Mouse (Mus musculus): ENCODE results near the gene Pkd1. TPM values are rescaled to one million over a fixed set of nuclear protein-coding genes. Genes with fewer than 3 reads are reported as not detected.

Gene Pkd1
- polyA plus RNA-seq, 1 experiment from 2014 or later, result 35.9 TPM

GRCm38 (mm10) chr17:24635694-24636093 lies 86.1 kb downstream of the Pkd1 start:
- 97% methylated on average over 5 of the region's 5 CpGs for WGBS

GRCm38 (mm10) chr17:24636781-24637481 lies 87.3 kb downstream of the Pkd1 start:
- 66% methylated on average over 5 of the region's 5 CpGs for WGBS
- Histone ChIP-seq H3K27ac (ENCODE audit: low read length) (no peak overlapping the region), H3K9ac (replicated peaks; ENCODE audit: low read depth, low read length) (no peak overlapping the region), H3K9me3 (ENCODE audit: control insufficient read depth, low read depth, low read length) (no peaks in the 10 kb centered on the region), H3K4me1 (ENCODE audit: control insufficient read depth, insufficient read depth, low read length) (peaks cover 22% of the 10 kb centered on the region; the same call in 1 of the 2 replicates), H3K4me2 (replicated peaks; ENCODE audit: low read depth, low read length) (no peak overlapping the region), H3K4me3 (ENCODE audit: low read depth, low read length) (no peak overlapping the region), H3K36me3 (ENCODE audit: control insufficient read depth, insufficient read depth, low read length) (peaks cover 6% of the 10 kb centered on the region; the same call in 1 of the 2 replicates), H3K27me3 (ENCODE audit: control insufficient read depth, insufficient read depth, low read length) (no peaks in the 10 kb centered on the region)
- ATAC-seq (ENCODE audit: insufficient number of reproducible peaks, insufficient read depth, low FRiP score, low read depth), result no peak

More at GRCm38 (mm10) chr17:24635694-24636093, 86.1 kb downstream of the Pkd1 start:
- no peak overlapping the region for H3K4me3 ChIP-seq (ENCODE audit: low read depth, low read length)
- no peak overlapping the region for H3K27ac ChIP-seq (ENCODE audit: low read length)
- no peaks in the 10 kb centered on the region for H3K9me3 ChIP-seq (ENCODE audit: control insufficient read depth, low read depth, low read length)
- H3K4me2 ChIP-seq (replicated peaks; ENCODE audit: low read depth, low read length), result no peak overlapping the region
- peaks cover 26% of the 10 kb centered on the region; the same call in 1 of the 2 replicates for H3K4me1 ChIP-seq (ENCODE audit: control insufficient read depth, insufficient read depth, low read length)
- no peaks in the 10 kb centered on the region for H3K27me3 ChIP-seq (ENCODE audit: control insufficient read depth, insufficient read depth, low read length)
- peaks cover 7% of the 10 kb centered on the region; the same call in 1 of the 2 replicates for H3K36me3 ChIP-seq (ENCODE audit: control insufficient read depth, insufficient read depth, low read length)
- no peak overlapping the region for H3K9ac ChIP-seq (replicated peaks; ENCODE audit: low read depth, low read length)
- no peak for ATAC-seq (ENCODE audit: insufficient number of reproducible peaks, insufficient read depth, low FRiP score, low read depth)

- H3K27me3 ChIP-seq (ENCODE audit: control insufficient read depth, insufficient read depth, low read length), result no peaks in the 10 kb centered on the region
- no peak overlapping the region for H3K9ac ChIP-seq (replicated peaks; ENCODE audit: low read depth, low read length)
- no peaks in the 10 kb centered on the region for H3K9me3 ChIP-seq (ENCODE audit: control insufficient read depth, low read depth, low read length)
- WGBS, result 79% methylated on average over 4 of the region's 4 CpGs
- H3K4me1 ChIP-seq (ENCODE audit: control insufficient read depth, insufficient read depth, low read length), result peaks cover 19% of the 10 kb centered on the region; the same call in 1 of the 2 replicates
- H3K4me3 ChIP-seq (ENCODE audit: low read depth, low read length), result no peak overlapping the region
- H3K27ac ChIP-seq (ENCODE audit: low read length), result peak overlapping the region; percentile 85
- H3K4me2 ChIP-seq (replicated peaks; ENCODE audit: low read depth, low read length), result no peak overlapping the region
- ATAC-seq (ENCODE audit: insufficient number of reproducible peaks, insufficient read depth, low FRiP score, low read depth), result 0 out of 2 replicates have a peak, but pooled peaks have one; percentile 7
- H3K36me3 ChIP-seq (ENCODE audit: control insufficient read depth, insufficient read depth, low read length), result peaks cover 6% of the 10 kb centered on the region; the same call in 1 of the 2 replicates
Measured at GRCm38 (mm10) chr17:24638214-24638613, 88.6 kb downstream of the Pkd1 start.

- peak; percentile 81 for ATAC-seq (ENCODE audit: insufficient number of reproducible peaks, insufficient read depth, low FRiP score, low read depth)
- no peaks in the 10 kb centered on the region for H3K9me3 ChIP-seq (ENCODE audit: control insufficient read depth, low read depth, low read length)
- no peak overlapping the region for H3K4me3 ChIP-seq (ENCODE audit: low read depth, low read length)
- H3K36me3 ChIP-seq (ENCODE audit: control insufficient read depth, insufficient read depth, low read length), result peaks cover 6% of the 10 kb centered on the region; the same call in 1 of the 2 replicates
- no peak overlapping the region for H3K9ac ChIP-seq (replicated peaks; ENCODE audit: low read depth, low read length)
- no peaks in the 10 kb centered on the region for H3K27me3 ChIP-seq (ENCODE audit: control insufficient read depth, insufficient read depth, low read length)
- peak overlapping the region; percentile 85 for H3K27ac ChIP-seq (ENCODE audit: low read length)
- H3K4me2 ChIP-seq (replicated peaks; ENCODE audit: low read depth, low read length), result no peak overlapping the region
- WGBS, result 48% methylated on average over 9 of the region's 9 CpGs
- peaks cover 19% of the 10 kb centered on the region for H3K4me1 ChIP-seq (ENCODE audit: control insufficient read depth, insufficient read depth, low read length)
Measured at GRCm38 (mm10) chr17:24638840-24639239, 89.2 kb downstream of the Pkd1 start.

GRCm38 (mm10) chr17:24639571-24639988 lies 89.9 kb downstream of the Pkd1 start:
- Histone ChIP-seq H3K27ac (ENCODE audit: low read length) (peak overlapping the region; percentile 85), H3K4me3 (ENCODE audit: low read depth, low read length) (no peak overlapping the region), H3K27me3 (ENCODE audit: control insufficient read depth, insufficient read depth, low read length) (no peaks in the 10 kb centered on the region), H3K36me3 (ENCODE audit: control insufficient read depth, insufficient read depth, low read length) (peaks cover 6% of the 10 kb centered on the region; the same call in 1 of the 2 replicates), H3K4me1 (ENCODE audit: control insufficient read depth, insufficient read depth, low read length) (peaks cover 27% of the 10 kb centered on the region), H3K9me3 (ENCODE audit: control insufficient read depth, low read depth, low read length) (no peaks in the 10 kb centered on the region), H3K9ac (replicated peaks; ENCODE audit: low read depth, low read length) (no peak overlapping the region), H3K4me2 (replicated peaks; ENCODE audit: low read depth, low read length) (no peak overlapping the region)
- ATAC-seq (ENCODE audit: insufficient number of reproducible peaks, insufficient read depth, low FRiP score, low read depth), result peak; percentile 12; the same call in 1 of the 2 replicates
- WGBS, result 62% methylated on average over 5 of the region's 5 CpGs

GRCm38 (mm10) chr17:24640119-24640518 lies 90.5 kb downstream of the Pkd1 start:
- no peak for ATAC-seq (ENCODE audit: insufficient number of reproducible peaks, insufficient read depth, low FRiP score, low read depth)
- Histone ChIP-seq H3K9me3 (ENCODE audit: control insufficient read depth, low read depth, low read length) (no peaks in the 10 kb centered on the region), H3K4me2 (replicated peaks; ENCODE audit: low read depth, low read length) (no peak overlapping the region), H3K4me1 (ENCODE audit: control insufficient read depth, insufficient read depth, low read length) (peaks cover 32% of the 10 kb centered on the region), H3K27ac (ENCODE audit: low read length) (peak overlapping the region; percentile 85), H3K36me3 (ENCODE audit: control insufficient read depth, insufficient read depth, low read length) (peaks cover 6% of the 10 kb centered on the region; the same call in 1 of the 2 replicates), H3K27me3 (ENCODE audit: control insufficient read depth, insufficient read depth, low read length) (no peaks in the 10 kb centered on the region), H3K9ac (replicated peaks; ENCODE audit: low read depth, low read length) (no peak overlapping the region), H3K4me3 (ENCODE audit: low read depth, low read length) (no peak overlapping the region)
- 87% methylated on average over 7 of the region's 7 CpGs for WGBS

GRCm38 (mm10) chr17:24640581-24640980 lies 90.9 kb downstream of the Pkd1 start:
- Histone ChIP-seq H3K4me1 (ENCODE audit: control insufficient read depth, insufficient read depth, low read length) (peaks cover 36% of the 10 kb centered on the region), H3K36me3 (ENCODE audit: control insufficient read depth, insufficient read depth, low read length) (peaks cover 6% of the 10 kb centered on the region; the same call in 1 of the 2 replicates), H3K4me3 (ENCODE audit: low read depth, low read length) (no peak overlapping the region), H3K9me3 (ENCODE audit: control insufficient read depth, low read depth, low read length) (no peaks in the 10 kb centered on the region), H3K4me2 (replicated peaks; ENCODE audit: low read depth, low read length) (no peak overlapping the region), H3K9ac (replicated peaks; ENCODE audit: low read depth, low read length) (no peak overlapping the region), H3K27ac (ENCODE audit: low read length) (peak overlapping the region; percentile 85; the same call in 1 of the 2 replicates), H3K27me3 (ENCODE audit: control insufficient read depth, insufficient read depth, low read length) (no peaks in the 10 kb centered on the region)
- WGBS, result 97% methylated on average over 15 of the region's 15 CpGs
- ATAC-seq (ENCODE audit: insufficient number of reproducible peaks, insufficient read depth, low FRiP score, low read depth), result no peak

- H3K4me2 ChIP-seq (replicated peaks; ENCODE audit: low read depth, low read length), result no peak overlapping the region
- no peak for ATAC-seq (ENCODE audit: insufficient number of reproducible peaks, insufficient read depth, low FRiP score, low read depth)
- H3K4me3 ChIP-seq (ENCODE audit: low read depth, low read length), result no peak overlapping the region
- 90% methylated on average over 14 of the region's 14 CpGs for WGBS
- H3K36me3 ChIP-seq (ENCODE audit: control insufficient read depth, insufficient read depth, low read length), result peaks cover 9% of the 10 kb centered on the region; the same call in 1 of the 2 replicates
- no peaks in the 10 kb centered on the region for H3K27me3 ChIP-seq (ENCODE audit: control insufficient read depth, insufficient read depth, low read length)
- peaks cover 36% of the 10 kb centered on the region for H3K4me1 ChIP-seq (ENCODE audit: control insufficient read depth, insufficient read depth, low read length)
- no peaks in the 10 kb centered on the region for H3K9me3 ChIP-seq (ENCODE audit: control insufficient read depth, low read depth, low read length)
- H3K9ac ChIP-seq (replicated peaks; ENCODE audit: low read depth, low read length), result no peak overlapping the region
- no peak overlapping the region for H3K27ac ChIP-seq (ENCODE audit: low read length)
Measured at GRCm38 (mm10) chr17:24641944-24642343, 92.3 kb downstream of the Pkd1 start.
